Mouse (Mus musculus) CD4-positive, CD25-positive, alpha-beta regulatory T cell, adult 4 months (primary cell): Measurements from ENCODE around the gene Inf2. TPM values are rescaled to one million over a fixed set of nuclear protein-coding genes. Genes with fewer than 3 reads are reported as not detected.

ENCODE experiments used
- ATAC-seq: one replicate; pipeline ENCODE4 v1.8.0; 2017
- polyA plus RNA-seq, 2 experiments: library from polyadenylated mRNA; unstranded; fragments of 100-300 nt; shearing (Covaris generic); gene quantifications; one replicate each; pipeline ENCODE4 v1.2.1; 2017

Inf2 gene
- polyA plus RNA-seq, 2 experiments from 2014 or later = 9.1 to 12.2 TPM

DNA sequence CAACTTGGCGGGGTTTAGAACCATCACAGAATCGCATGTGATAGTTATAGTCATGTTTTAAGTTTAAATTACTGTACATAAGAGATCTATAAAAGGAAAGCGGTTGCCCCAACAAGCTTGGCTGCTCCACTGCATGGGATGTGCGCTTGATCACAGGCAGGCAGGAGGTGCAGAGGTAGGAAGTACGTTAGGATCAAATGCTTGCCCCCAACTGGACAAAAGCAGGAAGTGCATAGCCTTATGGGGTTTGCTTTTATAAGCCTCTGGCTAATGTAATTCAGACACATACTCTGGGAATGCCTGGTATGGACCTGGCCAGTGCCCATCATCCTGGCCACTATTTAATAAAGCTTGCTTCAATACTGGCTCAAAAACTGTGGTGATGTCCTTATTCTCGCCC lies 17.5 kb upstream of the Inf2 start:
- ATAC-seq = no peak

DNA sequence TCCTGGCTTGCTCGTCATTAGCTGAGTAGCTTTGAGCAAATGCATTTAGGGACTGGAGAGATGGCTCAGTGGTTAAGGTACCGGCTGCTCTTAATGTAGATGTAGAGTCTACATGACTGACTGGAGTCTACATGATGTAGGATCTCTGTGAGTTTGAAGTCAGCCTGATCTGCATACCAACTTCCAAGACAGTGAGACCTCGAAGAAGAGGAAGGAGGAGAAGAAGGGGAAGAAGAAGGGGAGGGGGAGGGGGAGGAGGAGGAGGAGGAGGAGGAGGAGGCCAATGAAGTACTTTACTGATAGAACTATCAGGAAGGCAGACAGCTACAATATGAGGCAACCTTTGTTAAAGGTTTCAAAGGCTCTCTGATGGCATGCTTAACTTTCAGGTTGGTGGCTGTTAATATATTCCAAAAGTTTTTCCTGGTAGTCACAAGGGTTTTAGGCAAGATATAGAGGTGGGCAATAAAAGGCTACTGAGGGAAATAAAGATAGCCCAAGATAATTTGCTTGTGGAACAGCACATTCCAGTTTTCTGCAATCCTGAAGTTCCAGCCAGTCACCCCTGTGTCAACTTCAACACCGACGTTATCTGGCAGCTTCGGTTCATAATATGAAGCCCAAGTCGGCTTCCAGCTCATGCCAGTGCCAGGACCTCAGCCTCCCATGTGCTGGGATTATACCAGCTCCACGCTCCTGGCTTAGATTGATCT lies 13.2 kb upstream of the Inf2 start:
- no peak for ATAC-seq

DNA sequence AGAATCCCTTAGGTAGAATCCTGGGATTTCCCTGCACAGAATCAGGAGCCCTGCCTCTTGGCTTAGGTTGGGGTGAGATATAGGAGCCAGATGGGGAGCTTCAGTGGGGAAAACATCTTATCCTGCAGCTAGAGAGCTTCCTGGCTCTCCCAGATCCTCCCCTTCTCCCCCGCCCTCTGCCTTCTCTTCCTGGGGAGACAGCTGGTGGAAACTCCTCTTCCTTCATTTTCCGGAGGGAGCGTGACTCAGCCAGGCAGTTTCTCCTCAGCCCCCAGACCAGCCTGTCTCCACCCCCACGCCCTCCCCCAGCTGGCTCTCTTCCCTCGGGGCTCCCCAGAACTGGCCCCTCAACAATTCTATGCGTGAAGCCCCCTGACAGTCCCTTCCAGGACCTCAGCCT lies 12.2 kb upstream of the Inf2 start:
- ATAC-seq = no peak

DNA sequence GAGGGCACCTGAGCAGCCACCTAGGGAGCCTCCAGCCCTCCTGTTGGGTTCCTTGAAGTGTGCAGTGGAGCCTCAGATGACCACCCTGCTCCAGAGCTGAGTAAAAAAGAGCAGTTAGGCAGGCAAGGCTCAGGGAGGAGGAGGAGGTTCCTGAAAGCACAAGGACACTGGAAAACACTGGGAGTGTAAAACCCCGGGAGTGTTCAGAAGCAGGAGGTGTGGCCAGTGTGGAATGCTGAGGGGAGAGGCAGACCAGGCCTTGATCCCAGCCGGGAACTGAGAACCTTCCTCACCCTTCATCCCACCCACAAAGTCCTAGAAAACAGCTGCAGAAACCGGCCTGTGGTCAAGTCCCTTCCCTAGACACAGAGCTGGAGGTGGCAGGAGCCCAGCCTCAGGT lies 11.8 kb upstream of the Inf2 start:
- no peak for ATAC-seq

- ATAC-seq = no peak
Measured at GRCm38 (mm10) chr12:112578296-112579090, 10.1 kb upstream of the Inf2 start.

GRCm38 (mm10) chr12:112579430-112579829 lies 9.2 kb upstream of the Inf2 start:
- no peak for ATAC-seq

DNA sequence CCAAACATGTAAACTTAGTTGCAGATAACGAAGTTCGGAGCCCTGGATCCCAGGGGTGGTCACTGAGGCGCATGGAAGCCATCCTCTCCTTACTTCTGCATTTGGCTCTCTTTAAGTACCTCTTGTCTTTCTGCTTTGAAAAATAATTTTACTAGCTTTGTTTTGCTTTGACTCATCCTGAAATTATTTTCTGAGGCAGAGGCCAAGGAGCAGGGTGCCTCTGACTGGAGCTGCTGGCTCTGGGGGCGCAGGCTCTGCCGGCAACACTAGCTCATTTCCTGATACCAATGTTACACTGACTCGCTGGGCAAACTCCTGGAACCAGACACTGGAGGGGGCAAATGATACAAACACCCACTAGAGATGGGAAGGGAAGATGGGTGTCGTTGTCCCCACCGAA lies 8.7 kb upstream of the Inf2 start:
- ATAC-seq = no peak

DNA sequence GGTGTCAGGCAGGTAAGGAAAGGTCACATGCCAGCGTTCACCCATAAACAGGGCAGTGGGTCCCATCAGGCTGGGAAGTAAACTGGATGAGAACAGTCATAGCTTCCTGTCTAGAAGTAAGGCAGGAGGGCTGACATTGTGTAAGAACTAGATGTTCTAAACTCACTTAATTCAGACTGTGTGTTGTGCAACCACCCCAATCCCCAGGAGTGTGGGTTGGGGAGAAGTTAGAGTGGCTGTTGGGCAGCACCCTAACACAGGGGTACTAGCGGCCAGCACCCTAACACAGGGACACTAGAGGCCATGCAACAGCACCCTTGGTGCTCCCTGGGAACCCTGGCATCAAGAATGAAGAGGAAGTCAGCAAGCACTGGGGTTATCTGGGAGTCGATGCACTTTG lies 7.5 kb upstream of the Inf2 start:
- no peak for ATAC-seq

DNA sequence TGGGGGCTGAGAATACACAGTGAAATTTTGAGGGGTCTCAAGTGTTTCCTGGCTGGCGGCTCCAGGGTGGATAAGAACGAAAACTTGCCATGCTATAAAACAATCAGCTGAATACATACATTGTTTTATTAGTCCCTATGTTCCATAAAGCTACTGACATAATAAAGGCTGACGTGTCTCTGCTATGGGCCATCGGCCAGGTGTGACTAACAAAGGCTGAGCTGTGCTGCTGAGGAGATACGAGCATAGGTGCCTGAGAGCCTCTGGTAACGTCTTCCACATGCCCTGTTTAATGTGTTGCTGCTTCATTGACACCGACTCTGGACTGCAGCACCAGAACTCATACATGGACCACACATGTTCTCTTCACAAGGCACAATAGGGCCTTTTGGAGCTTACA lies 3.6 kb upstream of the Inf2 start:
- no peak for ATAC-seq

- no peak for ATAC-seq
Measured at GRCm38 (mm10) chr12:112585924-112586538, 2.6 kb upstream of the Inf2 start.

GRCm38 (mm10) chr12:112587125-112588124 lies 1.2 kb upstream of the Inf2 start:
- no peak for ATAC-seq

- no peak for ATAC-seq
Measured at GRCm38 (mm10) chr12:112589491-112590191, 1.1 kb downstream of the Inf2 start.

GRCm38 (mm10) chr12:112590566-112591239 lies 2.1 kb downstream of the Inf2 start:
- no peak for ATAC-seq

- no peak for ATAC-seq
Measured at GRCm38 (mm10) chr12:112591240-112591639, 2.7 kb downstream of the Inf2 start.

- no peak for ATAC-seq
Measured at GRCm38 (mm10) chr12:112591730-112592129, 3.1 kb downstream of the Inf2 start.

- ATAC-seq = no peak
Measured at GRCm38 (mm10) chr12:112592985-112593734, 4.6 kb downstream of the Inf2 start.

DNA sequence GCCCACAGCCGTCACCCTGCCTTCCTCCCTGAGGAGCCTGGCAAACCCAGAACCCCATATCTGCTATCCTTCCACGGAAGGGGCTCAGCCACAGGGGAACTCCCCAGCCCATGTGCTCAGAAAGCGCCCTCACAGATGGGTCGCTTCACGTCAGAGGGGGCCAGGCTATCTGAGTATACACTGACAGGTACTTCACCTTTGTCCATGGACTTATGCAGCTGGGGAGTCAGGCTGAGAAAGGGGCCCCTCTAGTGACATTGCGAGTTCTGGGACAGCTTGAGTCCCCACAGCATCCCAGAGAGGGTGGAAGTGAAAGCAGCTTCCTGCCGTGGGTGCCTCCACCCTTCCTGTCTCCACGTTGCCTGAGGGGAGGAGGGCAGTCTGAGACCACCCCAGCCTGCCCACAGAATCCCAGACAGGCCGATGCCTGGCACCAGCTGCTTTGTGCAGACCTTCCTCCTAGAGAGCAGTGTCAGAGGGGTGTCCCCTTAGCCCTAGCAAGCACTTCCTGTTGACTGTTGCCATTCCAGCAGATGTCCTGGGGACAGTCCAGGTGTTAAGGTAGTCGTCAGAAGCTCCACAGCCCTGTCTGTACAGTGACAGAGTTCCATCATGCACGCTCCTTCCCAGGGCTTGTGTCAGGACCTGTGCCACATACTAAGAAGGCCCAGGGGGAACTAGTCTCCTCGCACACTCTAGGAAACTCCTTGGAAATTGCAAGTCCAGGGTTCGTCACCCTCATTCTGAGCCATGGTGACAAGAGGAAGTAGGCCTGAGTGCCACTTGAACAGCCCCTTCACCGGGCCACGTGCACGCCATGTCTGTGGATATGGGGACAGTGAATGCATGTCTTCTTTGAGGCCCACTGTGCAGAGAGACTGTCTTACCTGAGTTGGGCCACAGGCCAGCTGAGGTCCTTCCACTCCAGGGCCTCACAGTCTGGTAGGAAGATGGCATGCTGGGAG lies 5.6 kb downstream of the Inf2 start:
- ATAC-seq = peak; percentile 79

GRCm38 (mm10) chr12:112594989-112595388 lies 6.4 kb downstream of the Inf2 start:
- ATAC-seq = no peak

DNA sequence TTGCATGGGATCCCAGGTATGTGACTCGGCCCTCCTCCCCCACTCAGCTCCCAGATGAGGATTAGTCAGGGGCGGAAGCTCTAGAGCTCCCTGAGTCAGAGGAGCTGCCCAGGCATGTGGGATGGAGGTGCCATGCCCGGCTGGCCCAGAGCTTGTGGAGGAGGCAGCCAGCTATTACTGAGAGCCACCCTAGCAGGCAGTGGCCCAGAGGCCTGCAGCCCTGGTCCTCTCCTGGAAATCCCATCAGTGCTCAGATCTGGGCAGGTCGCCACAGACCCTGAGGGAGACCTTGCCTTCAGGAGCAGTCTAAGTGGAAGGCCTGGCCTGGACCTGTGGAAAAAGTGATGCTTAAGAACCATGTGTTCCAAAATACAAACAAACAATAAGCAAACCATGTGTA lies 7.0 kb downstream of the Inf2 start:
- no peak for ATAC-seq
